Mouse (Mus musculus) stomach, postnatal 0 days (tissue): ENCODE measurements at regions not wholly inside any gene's neighbourhood (a gene's known extent, or its start where the extent isn't known, plus 50 kb on each side); places are given as distances from the start of the nearest gene placed in this dataset.

Experiments used
- CTCF ChIP-seq: IDR thresholded peaks from 2 replicates; pipeline ENCODE4 v1.5.1; 2016; ENCODE audit warnings: antibody characterized with exemption, low read depth, mild to moderate bottlenecking, moderate library complexity
- EP300 ChIP-seq: optimal IDR thresholded peaks from 2 replicates; pipeline ENCODE3; 2016; ENCODE audit warnings: antibody characterized with exemption

- no peak for TF ChIP-seq EP300
- no peak for TF ChIP-seq CTCF
Observed at GRCm38 (mm10) chr19:23089761-23090514, 51.1 kb upstream of the Klf9 start.
